Mouse (Mus musculus) monocyte, adult 5-6 weeks (primary cell): ENCODE results near the gene Zdbf2. TPM values are rescaled to one million over a fixed set of nuclear protein-coding genes. Genes with fewer than 3 reads are reported as not detected.
"Not testable (repeated sequence)": the region's sequence is repeated elsewhere in the genome, so short reads cannot be mapped to it uniquely, and the experiment has no call there.

ENCODE experiments used
- ATAC-seq: fragments of 153-309, 156-312 bp; replicated peaks from 2 replicates; pipeline ENCODE4 v1.8.0; 2017; ENCODE audit warnings: mild to moderate bottlenecking; ENCODE audit not compliant: low TSS enrichment, insufficient number of reproducible peaks, severe bottlenecking, poor library complexity, low FRiP score
- total RNA-seq: library from RNA; stranded (forward); fragments of 200-1000, 200-491, 200-594 nt; gene quantifications from 3 replicates; pipeline ENCODE4 v1.2.3, GENCODE M21; 2017

Zdbf2 gene
- total RNA-seq, 1 experiment from 2014 or later = not detected

DNA sequence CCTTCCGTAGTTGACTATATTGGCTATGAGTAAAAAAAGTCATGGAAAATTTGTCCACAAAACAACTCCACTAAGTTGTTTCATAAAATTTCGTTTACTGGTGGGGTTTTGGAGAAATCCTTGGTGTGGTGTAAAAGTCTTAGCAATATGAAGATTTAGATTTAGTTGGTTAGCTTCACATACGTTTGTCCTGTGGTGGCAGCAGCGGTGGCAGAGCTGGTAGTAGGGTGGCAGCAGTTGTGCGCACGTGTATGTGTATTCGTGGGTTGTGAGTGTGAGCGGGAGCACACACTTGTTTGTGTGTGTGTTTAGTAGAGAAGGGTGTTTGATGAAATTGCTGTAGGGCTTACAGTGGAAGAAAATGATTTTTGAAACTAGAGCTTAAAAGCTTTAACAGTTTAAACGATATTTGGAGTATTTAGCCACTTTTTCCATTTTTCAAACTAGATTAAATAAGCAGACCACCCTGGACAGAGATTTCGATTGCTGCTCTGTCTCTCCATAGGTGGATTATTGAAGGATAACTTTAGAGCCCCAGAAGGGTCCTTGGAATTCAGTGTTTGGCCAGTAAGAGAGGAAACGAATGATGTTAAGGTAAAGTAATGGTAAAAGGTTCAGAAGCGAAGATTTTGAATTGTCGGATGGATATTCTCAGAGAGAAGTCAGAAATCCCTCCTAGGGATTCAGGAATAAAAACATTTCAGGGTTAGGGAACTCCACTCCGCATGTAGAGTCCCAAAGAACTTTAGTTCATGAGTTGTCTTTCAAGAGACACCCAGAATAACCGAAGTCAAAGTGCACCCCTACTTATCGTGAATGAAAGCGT lies 12.9 kb upstream of the Zdbf2 start:
- ATAC-seq = no peak

DNA sequence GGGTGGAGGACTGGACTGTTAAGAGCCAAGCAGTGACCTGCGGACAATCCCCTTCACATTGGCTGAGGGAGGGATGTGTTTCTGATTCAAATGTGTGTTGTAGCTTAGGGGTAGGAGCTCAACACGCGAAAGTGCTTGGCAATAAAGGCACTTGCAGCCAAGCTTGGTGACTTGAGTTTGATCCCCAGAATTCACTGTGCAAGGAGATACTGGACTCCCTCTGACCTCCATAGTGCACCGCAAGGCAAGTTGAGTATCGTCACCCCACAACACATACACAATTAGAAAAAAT lies 12.4 kb upstream of the Zdbf2 start:
- no peak for ATAC-seq

DNA sequence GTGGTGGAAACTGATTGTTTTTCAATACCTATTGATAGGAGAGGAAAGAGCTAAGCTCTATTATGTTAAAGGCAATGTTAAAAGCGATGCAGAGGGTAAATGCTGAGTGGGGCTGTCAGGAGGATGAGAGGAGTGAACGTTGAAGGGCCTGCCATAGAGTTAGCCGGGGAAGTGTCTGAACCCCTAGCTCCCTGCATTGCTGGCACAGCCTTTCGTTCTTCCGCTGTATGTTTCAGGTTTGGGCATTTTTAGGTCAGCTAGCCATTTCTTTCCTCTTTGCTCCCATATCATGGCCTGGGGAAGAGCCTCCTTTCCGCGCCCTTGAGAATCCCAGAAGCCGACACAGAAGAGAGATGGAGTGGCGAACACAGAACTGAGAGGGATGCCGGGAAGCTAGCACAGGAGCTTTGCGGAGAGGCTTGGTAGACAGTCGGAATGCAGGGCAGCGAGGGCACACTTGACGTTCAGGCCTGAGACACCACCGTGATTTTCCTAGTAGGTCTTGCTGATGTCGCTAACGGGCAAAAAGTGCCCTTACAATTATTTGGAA lies 11.9 kb upstream of the Zdbf2 start:
- ATAC-seq = no peak

DNA sequence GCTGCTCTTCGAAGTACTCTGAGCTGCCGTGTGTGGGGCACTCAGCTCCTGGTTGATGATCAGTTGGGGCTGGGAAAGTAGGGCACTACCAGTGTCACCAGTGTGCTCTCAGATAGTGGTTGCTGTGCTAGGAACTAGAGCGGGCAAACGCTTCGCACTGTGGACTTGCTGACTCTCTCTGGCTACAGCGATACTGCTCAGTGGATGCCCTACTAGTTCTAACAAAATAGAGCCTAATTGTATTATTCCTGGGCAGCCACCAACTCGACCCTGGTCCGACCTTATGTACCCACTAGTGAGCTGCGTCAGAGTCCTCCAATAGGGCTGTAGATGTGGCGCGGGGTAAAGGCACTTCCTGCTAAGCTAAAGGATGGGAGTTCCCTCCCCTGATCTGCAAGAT lies 9.4 kb upstream of the Zdbf2 start:
- no peak for ATAC-seq

DNA sequence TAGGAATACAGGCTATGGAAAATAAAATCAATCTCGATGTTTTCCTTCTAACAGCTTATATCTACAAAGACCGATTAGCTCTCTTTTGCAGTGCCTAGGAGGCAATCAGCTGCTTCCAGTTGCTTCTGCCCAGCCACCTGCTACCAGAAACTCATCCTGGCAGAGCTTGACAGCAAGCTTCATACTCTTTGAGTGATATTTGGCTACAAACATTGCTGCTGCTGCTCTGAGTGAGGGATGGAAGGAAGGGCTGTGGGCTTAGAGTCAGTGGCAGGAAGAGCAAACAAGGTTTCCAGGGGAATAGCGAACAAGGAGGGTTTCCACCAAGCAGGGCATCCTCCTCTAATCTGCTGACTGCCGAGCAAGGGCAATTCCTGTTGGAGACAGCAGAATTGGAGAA lies 7.6 kb upstream of the Zdbf2 start:
- no peak for ATAC-seq

DNA sequence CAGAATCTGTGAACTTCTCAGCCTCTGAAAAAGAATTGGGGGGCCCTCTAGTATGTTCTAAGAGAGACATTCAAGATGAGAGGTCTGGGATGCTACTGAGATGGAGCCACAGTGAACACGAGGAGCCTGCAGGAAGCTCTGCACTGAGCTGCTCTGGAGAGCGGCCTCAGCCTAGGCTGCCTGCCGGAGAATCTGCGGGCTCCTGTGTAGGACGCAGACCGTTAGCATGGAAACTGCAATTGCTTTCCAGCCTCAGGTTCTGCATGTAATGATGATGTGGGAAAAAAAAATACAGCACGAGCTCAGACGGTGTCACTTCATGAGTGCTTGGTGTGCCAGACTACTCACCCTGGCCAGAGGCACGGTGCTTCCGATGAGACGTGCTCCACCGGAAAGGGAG lies 6.9 kb upstream of the Zdbf2 start:
- ATAC-seq = no peak

DNA sequence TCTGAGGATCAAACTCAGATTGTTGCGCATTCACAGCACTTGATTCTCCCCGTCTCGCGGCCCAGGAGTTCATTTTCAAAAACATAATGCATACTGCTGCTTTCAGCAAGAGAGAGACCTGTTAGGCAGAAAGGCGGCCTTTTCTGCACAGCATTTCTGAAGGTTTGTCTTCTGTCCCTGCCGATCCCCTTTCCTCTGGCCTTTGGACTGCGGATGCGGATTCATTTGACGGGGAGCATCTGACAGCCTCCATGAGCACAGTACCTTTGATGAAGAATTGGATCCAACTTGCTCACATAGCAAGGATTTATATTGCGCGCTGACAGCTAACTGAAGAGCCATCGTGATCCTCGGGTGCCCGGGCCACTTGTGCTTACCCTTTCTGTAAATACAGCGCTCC lies 6.3 kb upstream of the Zdbf2 start:
- no peak for ATAC-seq

DNA sequence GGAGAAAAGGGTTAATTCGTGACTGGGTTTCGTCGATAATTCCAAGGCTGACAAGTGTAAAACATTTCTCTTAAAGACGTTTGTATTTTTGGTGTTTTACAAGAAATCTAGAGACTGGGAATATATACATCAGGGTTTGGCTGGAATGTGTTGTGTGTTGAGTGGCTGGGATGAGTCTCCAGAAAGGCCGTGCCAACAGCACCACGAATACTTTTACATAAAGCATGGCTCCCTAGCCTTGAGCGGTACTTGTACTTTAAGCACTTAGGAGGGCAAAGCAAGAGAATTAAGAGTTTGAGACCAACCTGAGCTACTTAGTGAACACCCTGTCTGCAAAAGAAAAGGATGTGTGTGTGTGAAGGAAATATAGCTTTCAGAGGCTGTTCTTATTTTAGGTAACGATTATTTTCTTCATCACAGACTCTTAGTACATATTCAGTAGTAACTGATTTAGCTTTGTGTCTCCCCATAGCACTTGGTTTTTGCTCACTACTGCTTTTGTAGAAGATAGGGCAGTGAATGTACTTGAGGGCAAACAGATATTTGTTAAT lies 865 bp upstream of the Zdbf2 start:
- ATAC-seq = no peak

DNA sequence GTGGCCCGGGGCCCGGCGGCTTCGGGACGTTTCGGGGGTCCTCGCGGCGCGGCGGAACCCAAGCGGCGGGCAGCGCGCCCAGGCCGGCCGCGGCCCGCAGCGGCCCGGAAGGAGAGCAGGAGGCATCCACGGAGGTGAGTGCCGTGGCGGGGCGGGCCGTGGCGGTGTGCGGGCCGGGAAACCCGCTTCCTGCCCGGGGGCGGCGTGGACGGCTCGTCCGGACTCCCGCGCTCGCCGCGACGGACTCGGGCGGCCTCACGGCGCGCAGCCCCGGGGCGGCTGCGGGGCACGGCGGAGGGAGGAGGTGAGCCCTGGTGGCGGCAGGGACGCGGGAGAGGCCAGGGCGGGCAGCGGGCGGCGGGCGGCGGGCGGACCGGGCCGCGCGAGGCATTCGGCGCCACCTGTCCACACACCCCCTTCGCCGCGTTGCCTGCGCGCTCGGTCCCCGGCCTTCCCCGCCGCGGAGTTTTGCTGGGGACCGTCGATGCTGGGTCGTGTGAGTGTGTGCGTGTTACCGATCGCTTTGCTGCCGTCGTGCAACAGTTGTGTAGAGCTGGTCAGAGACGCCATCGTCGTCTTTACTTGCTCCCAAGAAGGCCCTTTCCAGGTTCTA lies 380 bp downstream of the Zdbf2 start:
- no peak for ATAC-seq

DNA sequence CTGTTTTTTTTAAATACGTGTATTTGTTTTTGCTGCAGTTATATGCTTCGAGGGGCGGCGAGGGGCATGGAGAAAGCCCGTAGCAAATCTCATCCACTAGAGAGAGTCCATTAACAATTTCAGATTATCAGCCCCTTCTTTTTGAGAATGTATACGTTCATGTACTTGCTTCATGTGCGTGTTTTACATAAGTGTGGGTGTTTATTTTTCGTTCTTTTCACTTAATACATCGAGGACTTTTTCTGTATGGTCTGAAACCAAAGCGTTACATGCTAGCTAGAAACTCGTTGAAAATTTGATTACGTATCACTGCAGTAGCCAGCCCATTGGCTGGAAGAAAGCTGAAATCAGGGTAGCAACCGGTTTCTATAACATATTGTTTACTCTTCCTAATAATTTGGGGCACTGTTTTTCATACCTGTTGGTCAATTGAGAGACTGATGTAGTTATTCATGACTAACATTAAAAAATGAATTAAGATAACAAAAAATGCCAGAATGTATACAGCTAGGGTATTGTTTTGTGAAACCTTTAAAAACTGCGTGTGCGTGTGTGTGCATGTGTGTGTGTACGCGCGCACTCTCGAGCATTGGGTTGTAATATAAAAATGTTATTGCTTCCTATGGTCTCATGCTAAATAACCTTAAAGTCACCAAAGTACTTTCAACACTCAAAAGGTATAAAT lies 1.1 kb downstream of the Zdbf2 start:
- no peak for ATAC-seq

DNA sequence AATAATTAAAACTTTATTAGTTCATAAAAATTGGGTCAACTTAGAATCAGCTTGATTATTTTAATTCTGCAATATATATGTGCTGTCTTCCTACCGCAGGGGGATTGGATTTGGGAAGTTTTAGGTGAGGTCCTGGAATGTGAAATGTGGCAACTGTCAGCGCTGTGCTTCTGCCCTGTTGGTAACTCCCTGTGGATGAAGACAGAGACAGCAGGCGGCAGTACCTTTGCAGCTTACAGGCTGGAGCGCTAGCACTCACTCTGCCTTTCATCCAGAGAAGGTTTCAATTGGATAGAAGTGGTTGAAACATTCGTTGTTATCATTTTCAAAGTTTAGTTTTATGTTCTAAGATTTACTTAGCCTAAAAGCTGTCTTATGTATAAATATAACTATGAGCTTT lies 5.0 kb downstream of the Zdbf2 start:
- ATAC-seq = no peak

DNA sequence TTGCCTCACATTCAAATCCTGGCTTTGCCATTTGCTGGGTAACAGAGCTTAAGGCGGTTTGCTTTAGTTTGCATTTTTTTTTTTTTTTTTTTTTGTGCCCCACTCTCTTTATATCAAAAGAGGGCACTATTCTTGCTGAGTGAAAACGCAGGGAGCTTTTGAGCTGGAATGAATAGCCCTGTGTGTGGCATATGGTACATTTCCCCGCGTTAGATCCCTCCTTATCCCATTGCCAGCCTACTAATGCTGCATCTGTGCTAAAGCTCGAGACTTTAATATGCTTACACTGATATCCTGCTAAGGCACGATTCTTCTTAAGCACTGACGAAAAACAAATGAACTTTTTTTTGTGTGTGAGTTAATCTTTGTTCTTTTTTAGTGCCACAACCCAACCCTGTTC lies 20.9 kb downstream of the Zdbf2 start:
- ATAC-seq = no peak

DNA sequence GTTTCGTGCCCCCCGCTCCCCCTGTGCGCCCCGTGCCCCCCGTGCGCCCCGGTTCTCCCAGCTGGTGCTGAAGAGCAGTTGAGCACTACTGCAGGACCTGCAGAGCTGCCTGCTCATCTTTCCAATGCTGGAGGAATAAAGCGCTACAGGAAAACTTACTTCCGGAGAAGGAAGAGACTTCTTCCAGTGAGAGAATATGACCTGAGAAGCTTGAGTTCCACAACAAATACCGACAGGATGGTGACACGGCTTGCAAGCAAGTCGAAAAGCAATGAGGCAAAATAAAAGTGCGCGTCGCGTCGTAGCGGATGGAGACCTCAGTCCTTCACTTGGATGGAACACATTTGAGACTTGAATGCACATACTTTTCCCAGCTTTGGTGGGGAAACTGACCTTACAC lies 36.6 kb downstream of the Zdbf2 start:
- ATAC-seq = no peak

DNA sequence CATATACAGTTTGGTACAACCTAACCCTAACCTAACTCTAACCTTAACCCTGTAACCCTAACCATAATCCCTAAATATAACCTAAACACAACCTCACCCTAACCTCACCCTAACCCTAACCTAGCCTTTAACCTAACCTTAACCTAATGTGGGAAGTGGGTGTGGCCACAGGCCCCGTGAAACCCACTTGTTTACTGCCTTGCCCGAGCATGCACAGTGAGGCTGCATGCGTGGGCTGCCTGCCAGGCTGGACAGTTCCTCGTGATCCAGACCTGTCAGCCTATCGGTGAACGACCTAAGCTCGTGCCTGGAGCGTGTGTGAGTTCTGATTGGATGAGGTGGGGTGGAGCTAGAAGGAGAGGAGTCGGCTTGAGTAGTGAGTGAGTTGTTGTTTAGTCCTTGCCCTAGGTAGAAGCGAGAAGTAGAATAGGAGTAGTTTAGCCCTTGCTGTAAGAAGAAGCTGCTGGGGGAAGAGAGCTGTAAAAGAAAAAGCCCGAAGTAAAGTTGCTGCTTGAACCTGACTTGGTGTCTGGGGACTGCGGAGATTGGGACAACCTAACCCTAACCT lies 50.6 kb downstream of the Zdbf2 start:
- ATAC-seq = not testable (repeated sequence)

Other genes starting within 250 kb of the Zdbf2 start
- gene Ino80d, start 158.6 kb upstream of the Zdbf2 start, total RNA-seq = 21.6 to 40.6 TPM (median 22.9 TPM) in 3 replicates
- gene Eef1b2, start 96.4 kb upstream of the Zdbf2 start, total RNA-seq = 1,374 to 1,946 TPM (median 1,494 TPM) in 3 replicates
- gene Ndufs1, start 96.4 kb upstream of the Zdbf2 start, total RNA-seq = 64.3 to 129 TPM (median 108 TPM) in 3 replicates
- gene Gpr1, start 58.7 kb upstream of the Zdbf2 start, total RNA-seq = not detected in 3 replicates
- 0.19 to 0.53 TPM in 2 of 3 replicates, not detected in the other for gene Adam23, start 172.6 kb downstream of the Zdbf2 start, total RNA-seq